Mouse (Mus musculus): ENCODE data around the gene Cryz.

The Cryz gene

DNA sequence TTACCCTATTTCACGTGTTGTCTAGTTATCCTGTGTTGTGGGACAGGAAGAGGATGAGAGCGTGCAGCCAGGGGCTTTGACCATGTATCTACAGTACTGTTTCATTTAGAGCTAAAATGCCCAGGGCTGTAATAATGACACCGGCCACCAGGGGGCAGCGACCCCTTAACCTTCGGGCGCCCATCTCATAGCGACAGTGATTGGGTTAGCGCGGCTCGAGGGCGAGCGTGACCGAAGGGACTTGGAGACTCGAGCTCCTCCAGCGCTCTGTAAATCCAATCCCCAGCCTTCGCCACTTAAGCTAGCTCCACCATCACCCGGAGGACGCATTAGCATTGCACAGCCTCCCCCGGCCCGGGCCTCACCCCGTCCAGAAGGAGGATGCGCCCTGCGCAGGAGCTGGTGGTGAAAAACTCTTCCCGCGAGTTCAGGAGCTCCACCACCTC is at the start of gene Cryz:
Cryz (plus strand) TSS at position 224 of the 446 bp plus-strand sequence.
- peak; percentile 95 for DNase-seq

DNA sequence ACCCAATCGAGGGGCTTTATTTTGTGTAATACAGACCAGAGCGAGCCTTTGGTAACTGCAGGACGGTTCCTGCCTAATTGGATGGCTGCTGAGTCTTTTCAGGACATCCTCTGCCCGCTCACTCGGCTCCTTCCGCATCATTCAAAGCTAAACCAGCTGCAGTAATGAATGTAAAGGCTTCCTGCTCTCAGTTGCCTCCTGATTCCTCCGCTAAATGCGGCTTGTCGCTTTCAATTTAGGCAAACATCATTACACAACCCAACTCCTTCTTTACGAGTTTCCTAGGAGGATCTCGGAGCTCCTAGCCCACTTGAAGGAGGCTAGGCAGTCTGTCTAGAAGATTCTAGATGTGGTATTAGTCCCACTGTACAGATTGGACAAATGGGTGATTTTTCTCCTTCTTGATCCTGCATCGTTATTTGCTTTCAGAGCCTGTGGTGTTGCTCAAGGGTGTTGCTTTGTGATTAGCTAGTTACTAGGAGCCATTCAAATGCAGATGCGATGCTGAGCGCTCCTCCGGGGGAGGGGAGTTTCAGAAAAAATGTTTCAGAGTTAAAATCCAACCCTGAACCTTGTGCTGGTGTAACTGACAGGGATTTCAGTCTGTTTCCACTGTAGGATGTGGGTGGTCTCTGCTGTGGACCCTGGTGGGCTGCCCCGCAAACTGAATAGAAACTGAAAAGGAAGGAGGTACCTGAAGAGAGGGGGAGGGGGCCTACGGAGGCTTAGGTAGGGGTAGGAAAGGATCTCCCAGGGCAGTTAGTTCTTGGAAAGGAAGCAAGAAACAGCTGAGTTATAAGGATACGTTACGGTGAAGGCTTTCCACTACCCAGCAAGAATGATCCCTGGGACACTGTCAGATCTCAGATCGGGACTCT is 48.7 kb upstream of the Cryz start:
- no peak for DNase-seq

DNA sequence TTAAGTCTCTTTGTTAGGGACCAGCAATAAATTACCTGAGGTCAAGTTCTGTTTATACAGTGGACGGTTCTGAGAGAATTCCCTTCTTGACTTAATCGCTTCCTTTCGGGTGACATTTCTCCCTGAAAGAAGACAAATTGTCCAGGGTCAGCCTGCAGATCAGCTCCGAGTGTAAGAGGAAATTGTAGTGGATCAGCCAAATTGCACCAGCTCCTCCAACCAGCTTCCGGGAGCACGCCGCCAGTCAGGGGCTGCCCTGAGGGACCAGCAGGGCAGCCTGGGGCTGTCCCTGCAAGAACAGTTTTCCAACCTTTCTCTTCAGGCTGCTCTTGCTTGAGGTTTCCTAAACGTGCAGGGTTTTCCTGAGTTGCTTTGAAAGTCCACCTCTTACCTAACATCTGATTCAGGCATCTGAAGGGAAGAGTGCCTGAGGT is 47.6 kb upstream of the Cryz start:
- DNase-seq: peak in 1 of 2 experiments; percentile 29

DNA sequence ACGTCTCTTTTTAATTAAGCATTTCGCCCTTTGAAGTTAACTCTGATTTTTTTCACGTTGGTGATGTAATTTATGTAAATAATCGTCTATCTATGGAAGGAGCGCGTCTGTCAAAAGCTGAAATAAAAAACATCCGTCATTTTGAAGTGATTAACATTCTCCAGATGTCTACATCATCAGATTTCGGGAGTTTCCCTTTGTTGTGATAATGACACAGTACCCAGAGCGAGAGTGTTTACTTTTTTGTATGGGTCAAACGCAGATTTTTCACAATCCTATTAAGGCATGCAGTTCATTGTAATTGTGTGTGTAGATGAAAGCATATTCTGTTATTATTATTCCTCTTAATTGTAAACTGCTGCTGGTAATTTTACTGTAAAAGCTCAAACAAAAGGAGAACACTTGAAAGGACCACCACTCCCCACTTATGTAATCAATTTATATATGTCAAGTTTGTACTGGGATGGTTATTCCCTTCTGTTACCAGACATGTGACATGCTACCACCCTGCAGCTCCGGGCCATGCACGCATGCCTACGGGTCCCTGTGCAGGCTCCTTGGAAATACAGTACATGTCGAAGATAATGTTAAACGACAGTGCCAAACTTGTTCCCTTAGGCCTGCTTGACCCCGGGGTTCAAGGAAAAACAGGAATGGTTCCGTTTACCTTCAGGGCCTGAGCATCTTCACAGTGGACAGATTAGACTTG is 46.0 kb upstream of the Cryz start:
- DNase-seq: no peak

DNA sequence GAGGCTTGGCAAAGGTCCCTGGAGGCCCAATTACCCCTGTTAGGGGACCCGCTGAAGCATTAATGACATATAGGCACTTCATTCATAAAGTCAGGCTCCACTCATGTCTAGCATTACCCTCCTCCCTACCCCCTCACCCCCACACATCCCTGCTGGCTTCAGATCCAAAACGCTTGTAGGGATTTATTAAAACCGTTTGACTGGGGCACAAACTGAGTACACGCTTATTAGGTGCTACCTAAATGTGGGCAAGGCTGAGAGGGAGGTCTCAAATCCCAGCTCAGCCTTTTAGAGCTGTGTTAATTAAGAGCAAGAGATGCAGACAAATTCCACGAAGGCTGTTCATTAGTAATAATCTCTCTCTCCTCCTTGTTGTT is 45.5 kb upstream of the Cryz start:
- DNase-seq: no peak

DNA sequence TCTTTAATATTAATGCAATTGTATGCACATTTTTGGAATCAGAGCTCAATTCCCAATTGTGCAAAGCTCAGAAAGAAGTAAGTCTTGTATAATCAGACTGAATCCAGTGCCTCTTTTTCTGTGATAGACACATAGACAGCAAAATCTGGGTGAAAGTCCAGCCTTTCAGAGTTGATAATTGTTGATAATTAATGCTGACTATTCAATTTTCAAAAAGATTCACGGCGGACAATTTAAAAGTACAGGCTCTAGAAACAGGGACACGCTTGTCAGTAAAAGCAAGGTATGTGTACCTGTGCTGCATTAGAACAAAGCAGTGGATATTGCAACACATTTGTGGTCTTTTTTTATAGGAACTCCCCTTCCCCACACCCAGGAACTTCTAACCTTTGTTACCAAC is 34.3 kb upstream of the Cryz start:
- DNase-seq: no peak

DNA sequence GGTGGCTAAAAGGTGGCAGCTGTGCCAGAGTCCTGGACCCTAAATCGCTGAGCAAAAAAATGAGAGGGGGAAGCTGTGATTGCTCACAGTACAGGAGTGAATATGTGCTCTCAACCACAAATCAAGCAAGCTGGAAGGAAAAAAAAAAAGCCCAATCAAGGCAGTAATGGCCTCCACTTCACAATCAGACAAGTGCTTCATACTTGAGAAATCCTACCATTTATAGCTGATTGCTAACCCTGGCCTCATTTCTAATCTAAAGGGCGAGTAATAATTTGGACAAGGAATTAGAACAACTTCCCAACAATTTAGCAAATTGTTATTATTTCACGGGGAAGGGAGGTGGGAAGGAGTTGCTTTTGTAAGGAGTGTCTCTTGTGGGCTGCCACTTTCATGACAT is 31.1 kb upstream of the Cryz start:
- no peak for DNase-seq

DNA sequence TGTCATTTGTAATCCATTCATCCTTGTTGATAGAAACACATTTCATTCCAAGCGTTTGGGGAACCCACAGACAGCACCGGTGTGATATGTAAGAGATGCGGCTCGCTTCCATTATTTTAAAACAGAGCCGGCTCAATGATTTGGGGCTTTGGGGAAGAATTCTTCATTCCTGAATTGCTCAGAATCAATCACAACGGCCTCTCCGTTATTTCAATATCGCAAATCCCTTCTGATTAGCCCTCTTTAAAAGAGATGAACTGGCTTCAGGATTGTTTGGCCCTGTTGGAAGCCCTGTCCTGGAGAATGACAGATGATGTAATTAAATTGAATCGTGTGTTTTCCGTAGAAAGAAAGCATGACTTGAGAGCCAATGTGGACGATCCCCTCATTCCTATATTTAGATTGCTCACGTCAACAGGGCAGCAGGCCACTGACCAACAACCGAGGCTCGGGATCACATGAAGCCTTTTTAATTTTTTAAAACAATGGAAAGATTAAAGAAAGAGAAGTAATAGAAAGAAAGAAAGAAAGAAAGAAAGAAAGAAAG is 26.4 kb upstream of the Cryz start:
- DNase-seq: no peak

DNA sequence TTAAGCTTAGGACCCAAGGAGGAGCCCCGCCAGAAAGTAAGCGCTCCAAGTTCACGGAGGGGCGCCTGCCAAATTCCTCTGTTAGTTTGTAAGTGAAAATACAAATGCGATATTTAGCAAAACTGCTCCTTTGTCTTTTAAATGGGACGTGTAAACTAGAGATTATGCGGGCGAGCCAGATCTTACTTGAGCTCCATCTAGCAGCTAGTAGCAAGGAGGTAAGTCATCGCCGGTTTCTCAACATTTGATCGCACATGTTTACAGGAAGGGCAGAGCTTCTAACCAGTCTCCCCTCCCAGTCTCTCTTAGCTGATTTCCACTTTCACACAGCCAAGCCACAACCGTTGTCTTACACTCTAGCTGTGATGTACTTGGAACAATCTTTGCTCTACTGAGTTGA is 25.7 kb upstream of the Cryz start:
- peak in 1 of 2 experiments; percentile 30 for DNase-seq

DNA sequence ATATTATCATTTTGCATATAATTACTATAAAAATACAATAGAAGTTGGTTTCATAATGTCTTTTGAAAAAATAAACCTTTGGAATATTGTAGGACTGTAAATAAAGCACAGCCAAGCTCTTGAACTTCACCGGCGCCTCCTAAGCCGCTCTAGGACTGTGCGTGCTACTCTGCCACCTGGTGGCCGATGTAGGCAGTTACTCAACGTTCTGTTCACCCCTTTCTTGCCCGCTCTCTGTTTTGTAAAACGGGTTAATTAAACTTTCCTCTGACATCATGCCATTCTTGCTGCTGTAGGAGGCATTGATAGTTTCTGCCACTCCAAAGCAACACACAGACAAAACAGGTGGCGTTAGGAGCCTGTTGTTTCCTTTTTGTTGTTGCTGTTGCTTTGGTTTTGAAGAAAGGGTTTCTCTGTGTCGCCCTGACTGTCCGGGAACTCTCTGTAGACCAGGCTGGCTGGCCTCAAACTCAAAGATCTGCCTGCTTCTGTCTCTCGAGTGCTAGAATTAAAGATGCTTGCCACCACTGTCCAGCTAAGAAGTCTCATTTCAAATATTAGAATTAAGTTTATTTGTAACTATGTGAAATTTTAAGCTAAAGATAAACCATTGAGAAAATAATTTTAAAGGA is 24.1 kb upstream of the Cryz start:
- peak; percentile 86 to 88 for DNase-seq

DNA sequence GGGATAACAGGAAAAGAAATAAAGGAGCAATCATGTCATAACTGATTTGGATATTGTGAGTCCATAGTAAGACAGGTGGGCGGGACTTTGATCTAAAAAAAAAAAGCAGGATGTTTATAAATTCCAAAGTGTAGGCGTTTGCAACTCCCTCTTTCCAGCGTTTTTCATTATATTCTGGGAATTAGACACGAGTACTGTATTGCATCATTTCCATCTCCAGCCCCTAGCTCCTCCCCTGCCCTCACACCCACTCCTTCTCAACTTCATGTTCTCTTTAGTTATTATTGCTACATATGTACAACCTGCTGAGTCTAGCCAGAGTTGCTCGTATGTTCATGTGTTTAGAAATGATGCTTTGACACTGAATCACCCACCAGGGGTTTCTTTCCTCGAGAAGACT is 22.8 kb upstream of the Cryz start:
- DNase-seq: no peak

DNA sequence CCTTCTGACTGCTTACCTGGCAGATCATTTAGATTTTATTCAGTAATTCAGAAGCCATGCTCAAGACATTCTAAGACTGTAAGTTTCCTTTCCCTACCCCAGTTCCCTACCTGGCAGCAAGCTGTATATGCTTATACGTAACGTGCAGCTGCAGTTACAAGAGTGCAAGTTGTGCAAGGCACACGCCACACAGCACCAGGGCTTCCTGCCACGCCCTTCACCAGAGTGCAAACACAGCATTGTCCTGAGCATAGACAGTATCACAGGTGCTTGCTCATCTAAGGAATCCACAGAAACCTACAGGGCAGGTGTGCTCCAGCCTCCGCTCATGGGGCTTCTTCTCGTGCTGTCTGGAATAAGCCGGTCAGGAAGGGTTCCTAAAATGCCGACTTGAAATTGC is 18.6 kb upstream of the Cryz start:
- DNase-seq: no peak

DNA sequence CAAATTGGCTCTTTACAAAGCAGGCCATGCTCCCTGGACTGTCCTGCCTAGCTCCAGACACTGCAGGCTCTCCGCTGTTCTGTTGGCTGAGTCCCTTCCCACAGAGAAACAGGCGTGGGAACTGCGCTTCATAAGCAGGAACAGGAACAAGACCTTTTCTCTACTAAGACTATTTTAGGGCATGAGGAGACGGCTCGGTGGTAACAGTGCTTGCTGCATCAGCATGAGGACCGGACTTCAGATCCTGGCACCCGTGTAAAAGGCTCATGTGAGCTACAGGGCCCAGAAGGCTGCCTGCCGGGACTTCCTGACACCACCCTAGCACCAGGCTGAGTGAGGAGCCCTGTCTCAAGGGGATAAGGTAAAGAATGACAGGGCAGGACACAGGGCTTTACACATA is 12.2 kb upstream of the Cryz start:
- no peak for DNase-seq

DNA sequence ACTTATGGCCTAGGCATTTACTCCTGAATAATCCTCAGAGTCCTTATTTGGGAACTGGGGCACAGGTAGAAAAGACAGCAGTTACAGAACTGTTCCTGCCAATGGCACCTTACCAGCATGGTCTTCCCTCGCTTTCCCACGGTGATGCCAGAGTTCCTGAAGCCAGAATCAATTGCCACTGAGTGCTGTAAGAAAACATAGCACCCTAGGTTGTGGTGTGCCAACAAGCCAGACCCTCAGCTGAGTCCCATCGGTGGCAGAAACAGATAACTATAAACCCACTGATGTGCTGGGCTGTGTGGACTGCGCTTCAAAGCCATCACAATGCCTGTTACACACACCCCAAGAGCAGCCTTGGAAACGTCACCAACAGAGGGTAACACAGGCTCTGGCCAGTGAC is 5.5 kb upstream of the Cryz start:
- DNase-seq: no peak

DNA sequence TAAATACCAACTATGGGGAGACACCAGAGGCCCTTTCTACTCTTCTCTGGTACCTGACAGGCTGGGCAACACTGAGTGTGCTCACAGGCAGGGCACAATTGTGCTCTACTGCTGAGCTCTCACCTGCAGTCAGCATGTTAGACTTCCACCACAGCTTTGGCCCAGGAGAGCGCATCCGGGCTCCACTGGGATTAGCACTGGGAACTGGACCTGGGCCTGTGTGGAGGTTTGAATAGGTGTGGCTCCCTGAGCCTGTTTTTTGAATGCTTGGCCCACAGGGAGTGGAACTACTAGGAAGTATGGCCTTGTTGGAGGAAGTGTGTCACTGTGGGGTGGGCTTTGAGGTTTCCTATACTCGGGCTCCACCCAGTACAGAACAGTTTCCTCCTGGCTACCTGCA is 4.9 kb upstream of the Cryz start:
- no peak for DNase-seq

DNA sequence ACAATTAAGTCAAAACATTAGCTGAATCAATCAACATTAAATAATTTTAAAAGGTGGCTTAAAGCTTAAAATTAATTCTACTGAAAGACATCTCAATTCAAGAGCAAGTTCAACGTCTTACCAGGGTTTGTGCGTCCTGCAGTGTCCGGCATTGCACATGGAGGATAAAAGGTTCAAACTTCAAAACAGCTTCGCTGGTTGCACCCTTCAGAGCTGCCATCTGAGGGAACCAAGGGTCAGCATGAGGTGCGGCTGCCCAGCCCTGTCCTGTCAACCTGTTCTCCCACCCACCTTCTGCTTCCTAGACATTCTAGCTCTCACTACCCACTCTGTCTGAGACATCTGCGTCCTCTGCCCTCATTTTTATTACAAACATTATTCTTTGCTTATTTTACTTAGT is 2.9 kb upstream of the Cryz start:
- no peak for DNase-seq

DNA sequence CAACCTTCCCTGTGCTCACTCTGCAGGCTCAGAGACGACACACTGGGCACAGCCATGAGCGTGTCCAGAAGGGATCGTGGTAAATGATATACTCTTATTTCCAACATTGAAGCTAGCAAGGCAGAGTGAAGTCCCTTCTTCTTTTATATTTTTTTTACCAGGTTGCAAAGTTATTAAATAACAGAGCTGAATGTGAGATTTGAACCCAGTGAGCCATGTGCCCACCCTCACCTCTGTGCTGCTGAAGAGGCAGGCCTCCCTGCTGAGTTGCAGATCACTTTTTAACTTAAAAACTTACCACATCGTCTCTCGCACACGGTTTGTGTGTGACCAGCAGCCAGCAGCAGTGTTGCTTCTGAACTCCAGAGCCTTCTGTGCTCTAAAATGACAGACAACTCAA is 2.4 kb upstream of the Cryz start:
- DNase-seq: peak in 1 of 2 experiments; percentile 20

DNA sequence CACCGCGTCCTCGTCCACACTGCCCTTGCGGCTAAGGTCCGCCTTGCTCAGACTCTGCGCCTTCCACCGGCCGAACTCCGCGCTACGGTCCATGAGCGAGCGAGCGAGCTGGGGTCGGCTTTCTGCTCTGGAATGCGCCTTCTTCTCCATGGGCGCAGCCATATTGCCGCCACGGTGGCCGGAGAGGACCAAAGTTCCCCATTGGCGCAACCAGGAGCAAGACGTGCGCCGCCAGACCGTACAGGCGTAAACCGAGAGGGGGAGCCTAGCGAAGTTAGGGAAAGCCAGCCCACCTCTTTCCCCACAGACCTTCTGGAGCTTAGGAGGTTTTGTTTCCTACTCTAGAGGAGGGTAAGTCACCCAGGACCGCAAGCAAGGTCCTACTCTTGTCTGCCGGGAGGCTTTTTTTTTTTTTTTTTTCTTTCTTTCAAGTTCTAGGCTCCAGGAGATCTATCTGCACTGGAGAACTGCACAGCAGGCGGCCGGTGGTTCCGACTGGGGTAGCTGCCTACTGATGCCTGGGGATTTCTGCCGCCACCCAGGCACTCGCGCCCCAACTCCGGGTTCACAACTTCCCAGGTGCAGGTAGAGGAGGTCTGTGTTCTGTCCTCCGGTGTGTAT is 533 bp downstream of the Cryz start, which contains the start of gene Tyw3:
Tyw3 (minus strand) TSS at position 171 of the 621 bp plus-strand sequence.
- peak; percentile 99 to 100 for DNase-seq

DNA sequence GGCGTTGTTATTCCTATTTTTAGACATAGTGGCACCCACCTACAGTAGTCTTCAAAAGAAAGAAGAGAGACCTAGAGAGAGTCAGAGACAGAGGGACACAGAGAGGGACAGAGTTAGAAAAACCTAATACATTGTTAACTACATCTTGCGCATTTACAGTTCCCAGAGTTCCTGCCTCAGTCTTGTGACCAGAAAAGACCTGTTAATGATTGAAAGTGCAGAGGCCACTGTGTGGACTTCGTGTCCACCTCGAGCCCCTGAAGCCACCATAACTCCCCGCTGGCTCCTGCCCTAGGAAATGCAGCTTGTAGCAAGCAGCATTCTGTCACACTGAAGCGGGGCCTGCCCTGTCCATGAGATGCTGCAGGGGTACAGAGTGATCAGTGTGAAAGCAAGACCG is 1.1 kb downstream of the Cryz start:
- DNase-seq: peak; percentile 44 to 61

DNA sequence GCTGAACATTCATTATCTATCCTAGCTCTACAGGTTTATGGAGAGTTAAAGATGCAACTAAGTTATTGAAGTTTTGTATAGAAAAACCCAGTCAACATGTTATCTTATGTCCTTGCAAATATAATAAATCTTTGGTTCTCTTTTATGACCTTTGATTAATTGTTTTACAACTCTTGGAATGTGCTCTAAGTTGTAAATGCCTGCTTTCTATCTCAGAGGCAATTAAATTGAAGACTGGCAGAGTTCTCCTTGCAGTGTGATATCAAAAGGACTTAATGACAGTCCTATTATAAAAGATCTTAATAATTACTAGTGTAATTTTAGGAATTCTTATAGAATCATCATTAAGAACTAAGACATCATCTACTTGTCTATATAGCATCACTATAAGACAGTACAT is 5.6 kb downstream of the Cryz start:
- no peak for DNase-seq

DNA sequence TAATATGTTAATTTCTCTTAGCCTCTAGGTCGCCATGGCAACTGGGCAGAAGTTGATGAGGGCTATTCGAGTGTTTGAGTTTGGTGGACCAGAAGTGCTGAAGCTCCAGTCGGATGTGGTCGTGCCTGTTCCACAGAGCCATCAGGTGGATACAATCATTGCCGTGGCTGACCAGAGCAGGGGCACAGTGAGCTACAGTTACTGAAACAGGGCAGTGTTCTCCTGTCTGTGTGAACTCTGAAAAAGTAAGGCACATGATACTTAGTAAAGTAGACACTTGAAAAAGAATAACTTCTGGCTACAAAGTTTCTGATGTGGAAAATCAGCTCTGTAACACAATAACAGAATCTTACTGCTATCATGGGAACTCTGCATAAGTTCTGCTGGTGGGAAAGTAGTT is 8.4 kb downstream of the Cryz start:
- no peak for DNase-seq

DNA sequence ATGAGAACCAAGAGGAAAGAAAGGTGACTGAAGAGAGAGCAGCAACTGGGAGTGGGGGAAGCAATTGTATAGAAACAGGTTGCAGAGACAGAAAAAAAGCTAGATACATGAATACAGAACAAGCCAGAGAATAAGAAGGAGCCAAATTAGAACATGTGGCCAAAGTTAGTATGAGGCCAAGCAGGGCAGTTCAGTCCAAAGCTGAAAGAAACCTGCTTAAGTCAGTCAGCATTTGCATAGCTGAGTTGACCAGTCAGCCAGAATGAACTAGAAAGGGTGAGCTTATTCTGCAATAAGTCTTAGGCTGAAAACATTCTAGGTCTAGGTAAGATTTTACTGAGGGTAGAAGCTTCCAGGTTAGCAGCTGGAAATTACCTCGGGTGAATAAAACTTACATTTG is 11.4 kb downstream of the Cryz start:
- no peak for DNase-seq

DNA sequence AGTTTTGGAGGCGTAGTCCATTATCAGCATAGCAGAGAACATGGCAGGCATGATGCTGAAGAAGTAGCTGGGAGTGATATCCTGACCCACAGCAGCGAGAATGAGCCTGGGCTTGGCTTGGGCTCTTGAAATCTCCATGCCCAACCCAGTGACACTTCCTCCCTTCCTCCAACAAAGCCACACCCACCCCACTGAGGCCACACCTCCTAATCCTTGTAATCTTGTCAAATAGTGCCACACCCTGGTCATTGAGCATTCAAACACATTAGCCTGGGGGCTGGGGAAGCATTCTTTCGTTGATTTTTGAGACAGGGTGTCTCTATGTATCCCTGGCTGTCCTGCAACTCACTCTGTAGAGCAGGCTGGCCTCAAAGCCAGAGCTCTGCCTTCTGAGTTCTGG is 15.4 kb downstream of the Cryz start:
- no peak for DNase-seq
